Mouse (Mus musculus) adrenal gland, adult 10 weeks (tissue): Measurements from ENCODE around the gene Slc24a2. TPM values are rescaled to one million over a fixed set of nuclear protein-coding genes. Genes with fewer than 3 reads are reported as not detected.

Experiments used
- polyA plus RNA-seq: library from polyadenylated mRNA; stranded (reverse); fragments of 350-450 nt; fragmentation: Illumina TruSeq; extraction: RNeasy Lipid Tissue Mini Kit (QIAGEN cat#74804); gene quantifications from one replicate; pipeline ENCODE4 v1.2.3, GENCODE M21; 2014; ENCODE audit warnings: low read depth, low replicate concordance

The Slc24a2 gene
- polyA plus RNA-seq = 19.9 TPM

DNA sequence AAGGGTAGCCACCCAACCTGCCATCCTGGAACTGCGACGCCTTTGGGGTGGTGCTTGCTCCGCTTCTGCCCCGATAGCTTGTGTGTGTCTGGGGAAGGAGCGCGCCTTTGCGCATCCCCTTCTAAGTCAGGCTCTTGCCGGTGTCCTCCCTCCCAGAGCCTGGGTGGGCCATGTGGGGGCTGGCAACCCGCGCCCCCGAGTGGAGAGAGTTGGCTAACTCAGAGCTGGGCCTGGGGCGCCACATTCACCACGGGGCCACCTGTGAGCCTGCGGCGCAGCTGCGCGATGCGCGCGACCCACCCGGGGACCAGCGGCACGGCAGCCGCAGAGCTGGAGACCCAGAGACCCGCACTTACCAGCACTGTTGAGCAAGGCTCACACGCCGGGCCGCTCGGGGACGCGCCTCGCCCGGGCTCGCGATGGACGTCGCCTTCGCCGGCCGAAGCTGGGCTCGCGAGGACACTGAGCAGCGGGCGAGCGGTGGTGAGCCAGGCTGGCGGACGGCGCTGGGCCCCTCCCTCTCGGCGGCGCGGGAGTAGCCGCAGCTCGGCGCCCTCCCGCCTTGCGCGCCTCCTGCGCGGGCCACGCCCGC is at the start of gene Slc24a2:
Gene Slc24a2, minus strand, starts transcription at position 518 of the 592 bp plus-strand sequence.

